Mouse (Mus musculus) forebrain, embryonic 10.5 days (tissue): Measurements from ENCODE around the gene Bag1. TPM values are rescaled to one million over a fixed set of nuclear protein-coding genes. Genes with fewer than 3 reads are reported as not detected.

ENCODE experiments used
- DNase-seq: peaks from one replicate; pipeline ENCODE4 v3.0.0-alpha.2; 2017; ENCODE audit warnings: low spot score; ENCODE audit errors: extremely low spot score
- H3K27ac ChIP-seq: fragments of 300-500 bp; sonication (generic); 2 replicates; pipeline ENCODE4 v1.5.1; 2016; ENCODE audit warnings: mild to moderate bottlenecking
- H3K27me3 ChIP-seq: fragments of 300-500 bp; sonication (generic); 2 replicates; pipeline ENCODE4 v1.6.1; 2016; ENCODE audit warnings: mild to moderate bottlenecking; ENCODE audit not compliant: poor library complexity, severe bottlenecking
- H3K36me3 ChIP-seq: fragments of 300-500 bp; sonication (generic); replicated peaks from 2 replicates; pipeline ENCODE4 v1.6.1; 2016; ENCODE audit warnings: mild to moderate bottlenecking, moderate library complexity
- H3K4me1 ChIP-seq: fragments of 300-500 bp; sonication (generic); 2 replicates; pipeline ENCODE4 v1.6.1; 2016
- H3K4me3 ChIP-seq: fragments of 300-500 bp; sonication (generic); 2 replicates; pipeline ENCODE4 v1.5.1; 2016; ENCODE audit warnings: mild to moderate bottlenecking, moderate library complexity
- H3K9me3 ChIP-seq: fragments of 300-500 bp; sonication (generic); 2 replicates; pipeline ENCODE4 v1.6.1; 2016; ENCODE audit warnings: mild to moderate bottlenecking, moderate library complexity
- WGBS: fragments of 180-500 bp; shearing (Covaris S2); methylation state at CpG from one replicate; pipeline ENCODE4 v1.1.7; 2016; 5-methylcytosine and 5-hydroxymethylcytosine counted together
- microRNA-seq: library from miRNA; unstranded; fragments of <30 nt; microRNA quantifications from one replicate; pipeline ENCODE4, GENCODE M21; 2017
- polyA plus RNA-seq: library from polyadenylated mRNA; unstranded; fragments of >200 nt; fragmentation: Nextera tagmentation; extraction: Ambion mirVana; gene quantifications from 2 replicates; pipeline ENCODE4 v1.2.1, GENCODE M21; 2016

The Bag1 gene
- polyA plus RNA-seq, 1 experiment from 2014 or later = 185 TPM

DNA sequence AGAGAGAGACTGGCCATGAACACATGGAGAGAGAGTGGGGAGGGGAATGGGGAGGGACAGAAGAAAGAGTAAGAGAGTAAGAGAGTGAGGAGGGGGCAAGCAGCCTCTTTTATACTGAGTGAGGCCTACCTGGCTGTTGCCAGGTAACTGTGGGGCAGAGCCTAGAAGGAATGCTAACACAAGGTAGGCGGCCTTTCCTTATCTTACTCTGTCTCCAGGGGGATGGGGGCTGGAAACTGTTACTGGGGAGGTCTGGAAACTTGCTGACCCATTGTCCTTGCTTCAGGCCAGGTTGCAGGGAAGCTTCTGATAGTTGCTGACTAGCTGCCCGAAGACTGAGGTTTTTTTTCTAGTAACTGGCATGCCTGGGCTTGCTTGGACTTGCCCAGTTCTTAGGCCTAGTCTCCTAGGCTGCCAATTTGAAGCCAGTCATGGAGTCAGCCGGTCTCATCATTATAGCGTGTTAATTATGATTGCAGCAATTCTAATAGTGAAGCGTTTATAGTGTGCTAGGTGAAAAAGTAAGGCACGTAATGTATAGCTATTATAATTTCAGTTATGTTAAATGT lies 49.5 kb downstream of the Bag1 start:
- H3K27me3 ChIP-seq = no peaks in the 10 kb centered on the region
- no peak overlapping the region for H3K4me3 ChIP-seq
- H3K27ac ChIP-seq = 0 out of 2 replicates have a peak overlapping the region, but pooled peaks have one; percentile 16
- WGBS = 79% methylated on average over 6 of the region's 6 CpGs
- no peaks in the 10 kb centered on the region for H3K9me3 ChIP-seq
- no peaks in the 10 kb centered on the region for H3K36me3 ChIP-seq
- no peak for DNase-seq
- H3K4me1 ChIP-seq = peaks cover 5% of the 10 kb centered on the region; the same call in 1 of the 2 replicates

GRCm38 (mm10) chr4:40895646-40896045 lies 52.4 kb downstream of the Bag1 start:
- no peaks in the 10 kb centered on the region for H3K36me3 ChIP-seq
- no peaks in the 10 kb centered on the region for H3K9me3 ChIP-seq
- H3K4me3 ChIP-seq = no peak overlapping the region
- peaks cover 5% of the 10 kb centered on the region; the same call in 1 of the 2 replicates for H3K4me1 ChIP-seq
- WGBS = 100% methylated on average over 2 of the region's 2 CpGs
- H3K27ac ChIP-seq = no peak overlapping the region
- DNase-seq = no peak
- no peaks in the 10 kb centered on the region for H3K27me3 ChIP-seq

GRCm38 (mm10) chr4:40895118-40895517 lies 53.0 kb downstream of the Bag1 start:
- H3K27ac ChIP-seq = no peak overlapping the region
- H3K36me3 ChIP-seq = no peaks in the 10 kb centered on the region
- no peaks in the 10 kb centered on the region for H3K9me3 ChIP-seq
- WGBS = 94% methylated on average over 3 of the region's 3 CpGs
- no peaks in the 10 kb centered on the region for H3K27me3 ChIP-seq
- no peak for DNase-seq
- H3K4me3 ChIP-seq = no peak overlapping the region
- peaks cover 5% of the 10 kb centered on the region; the same call in 1 of the 2 replicates for H3K4me1 ChIP-seq

DNA sequence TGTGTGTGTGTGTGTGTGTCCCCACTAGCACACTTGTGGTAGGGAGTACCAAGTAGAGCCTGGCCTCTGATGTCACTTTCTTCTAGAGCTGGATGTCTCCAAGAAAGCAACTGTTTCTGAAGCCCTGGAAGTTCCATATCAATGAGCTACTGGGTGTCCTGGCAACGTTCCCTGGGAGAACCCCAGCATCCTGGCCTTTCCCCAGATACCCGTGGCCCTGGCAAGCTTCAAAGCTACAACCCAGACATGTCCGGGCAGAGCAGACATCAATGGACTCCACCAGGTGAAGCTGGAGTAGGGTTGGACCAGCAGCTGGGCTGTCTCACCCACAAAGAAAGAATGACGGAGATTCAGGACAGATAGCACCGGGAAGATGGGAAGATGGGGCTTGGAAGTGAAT lies 56.9 kb downstream of the Bag1 start:
- 85% methylated on average over 5 of the region's 5 CpGs for WGBS
- H3K4me1 ChIP-seq = no peaks in the 10 kb centered on the region
- H3K27ac ChIP-seq = no peak overlapping the region
- H3K36me3 ChIP-seq = no peaks in the 10 kb centered on the region
- no peak overlapping the region for H3K4me3 ChIP-seq
- H3K9me3 ChIP-seq = no peaks in the 10 kb centered on the region
- no peak for DNase-seq
- no peaks in the 10 kb centered on the region for H3K27me3 ChIP-seq

GRCm38 (mm10) chr4:40889983-40890382 lies 58.1 kb downstream of the Bag1 start:
- no peak overlapping the region for H3K4me3 ChIP-seq
- no peak overlapping the region for H3K27ac ChIP-seq
- H3K4me1 ChIP-seq = no peaks in the 10 kb centered on the region
- no peaks in the 10 kb centered on the region for H3K9me3 ChIP-seq
- 85% methylated on average over 4 of the region's 4 CpGs for WGBS
- H3K27me3 ChIP-seq = no peaks in the 10 kb centered on the region
- H3K36me3 ChIP-seq = no peaks in the 10 kb centered on the region
- DNase-seq = no peak

- Histone ChIP-seq H3K27me3 (no peaks in the 10 kb centered on the region), H3K4me1 (no peaks in the 10 kb centered on the region), H3K36me3 (no peaks in the 10 kb centered on the region), H3K9me3 (no peaks in the 10 kb centered on the region), H3K27ac (no peak overlapping the region), H3K4me3 (no peak overlapping the region)
- DNase-seq = no peak
- WGBS = 63% methylated on average over 3 of the region's 3 CpGs
These were observed 58.8 kb downstream of the Bag1 start for GRCm38 (mm10) chr4:40889252-40889651.

DNA sequence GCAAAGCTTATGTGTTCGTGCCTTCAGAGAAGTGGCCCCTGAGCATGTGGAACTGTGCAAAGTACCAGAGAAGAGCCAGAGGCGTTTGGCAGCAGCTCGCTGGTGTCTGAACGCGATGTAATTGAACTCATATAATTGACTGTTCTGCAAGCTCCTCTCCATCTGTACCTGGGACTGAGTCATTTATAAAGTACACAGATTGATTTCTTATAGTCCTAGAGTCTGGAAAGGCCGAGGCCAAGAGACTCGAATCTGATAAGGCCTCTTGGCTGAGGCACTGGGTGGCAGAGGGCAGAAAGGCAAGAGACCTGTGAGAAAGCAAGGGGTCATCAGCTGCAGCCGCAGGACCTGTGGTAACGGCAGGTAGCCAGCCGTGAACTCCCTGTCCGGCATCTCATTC lies 59.3 kb downstream of the Bag1 start:
- Histone ChIP-seq H3K4me3 (no peak overlapping the region), H3K27me3 (no peaks in the 10 kb centered on the region), H3K36me3 (no peaks in the 10 kb centered on the region), H3K9me3 (no peaks in the 10 kb centered on the region), H3K4me1 (no peaks in the 10 kb centered on the region), H3K27ac (no peak overlapping the region)
- no peak for DNase-seq
- WGBS = 85% methylated on average over 11 of the region's 11 CpGs

Small RNA genes lying within 50 kb of the gene (microRNA-seq; reads per million reads assigned to microRNA genes)
- 3.9 reads per million, percentile 8 among the genes with 10 or more reads in this experiment for gene Mir3094

Other genes with a start within 250 kb of the Bag1 start
- gene Aptx, start 245.1 kb downstream of the Bag1 start, polyA plus RNA-seq = 34.6 and 36.3 TPM in 2 replicates
- gene Dnaja1, start 226.1 kb downstream of the Bag1 start, polyA plus RNA-seq = 570 and 635 TPM in 2 replicates
- gene Smu1, start 190.4 kb downstream of the Bag1 start, polyA plus RNA-seq = 196 and 198 TPM in 2 replicates
- gene B4galt1, start 94.3 kb downstream of the Bag1 start, polyA plus RNA-seq = 20.1 TPM in 2 replicates
- gene Spink4, start 28.2 kb downstream of the Bag1 start, polyA plus RNA-seq = not detected in 2 replicates
- gene Chmp5, start 113 bp upstream of the Bag1 start, polyA plus RNA-seq = 88.3 and 89.5 TPM in 2 replicates
- gene Nfx1, start 22.6 kb upstream of the Bag1 start, polyA plus RNA-seq = 102 and 104 TPM in 2 replicates
- 0.06 and 0.07 TPM in 2 replicates for gene Aqp7, start 99.8 kb upstream of the Bag1 start, polyA plus RNA-seq
- gene Aqp3, start 149.9 kb upstream of the Bag1 start, polyA plus RNA-seq = 4.6 and 4.9 TPM in 2 replicates
- gene Nol6, start 176.2 kb upstream of the Bag1 start, polyA plus RNA-seq = 34.3 and 36.9 TPM in 2 replicates
- gene Ube2r2, start 187.4 kb upstream of the Bag1 start, polyA plus RNA-seq = 74.6 and 82.1 TPM in 2 replicates